Mouse (Mus musculus): ENCODE data around the gene Rapgef5. TPM values are rescaled to one million over a fixed set of nuclear protein-coding genes. Genes with fewer than 3 reads are reported as not detected.

Rapgef5 gene
- polyA plus RNA-seq, 1 experiment from 2014 or later = 12.4 TPM

DNA sequence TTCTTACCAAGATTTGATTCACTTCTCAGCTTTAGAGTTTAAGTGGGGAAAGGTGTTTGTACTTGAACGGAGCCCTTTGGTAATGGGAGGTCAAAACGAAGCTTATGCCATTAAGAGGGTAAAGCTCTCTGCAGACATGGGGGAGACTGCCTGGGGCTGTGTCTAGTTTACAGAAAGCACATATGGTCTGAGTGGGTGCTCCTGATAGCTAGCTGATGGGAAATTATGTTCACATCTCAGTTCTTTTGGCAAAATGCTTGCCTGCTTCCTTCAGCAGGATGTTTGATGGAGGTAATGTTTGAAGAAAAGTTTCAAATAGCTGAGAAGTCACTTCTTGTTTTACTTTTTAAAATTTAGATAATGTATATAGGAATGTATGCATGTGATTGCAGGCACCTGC is 53.4 kb downstream of the Rapgef5 start:
- Histone ChIP-seq H3K9me3 (ENCODE audit: control insufficient read depth, low read length) (no peaks in the 10 kb centered on the region), H3K27ac (replicated peaks; ENCODE audit: low read depth, low read length) (no peak overlapping the region)
- WGBS = 40% methylated on average over 2 of the region's 2 CpGs

DNA sequence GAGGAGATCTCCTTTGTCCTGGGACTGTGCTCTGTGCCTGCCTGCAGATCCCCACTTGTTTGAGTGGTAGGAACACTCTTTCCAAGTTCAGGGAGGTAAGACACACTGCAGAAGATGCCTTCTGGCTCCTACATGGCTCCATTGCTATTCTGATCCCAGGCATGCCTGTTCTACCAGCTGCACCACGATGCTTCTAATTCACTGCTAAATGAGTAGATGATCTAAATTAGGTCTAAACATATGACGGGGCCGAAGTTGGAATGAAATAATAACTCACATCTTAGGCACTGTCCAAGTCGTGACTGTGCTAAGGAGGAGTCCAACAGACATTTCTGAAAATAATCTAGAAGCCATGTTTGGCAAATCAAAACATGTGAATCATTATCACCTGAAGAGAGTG is 68.0 kb downstream of the Rapgef5 start:
- Histone ChIP-seq H3K4me2 (ENCODE audit: low read depth, low read length) (no peak overlapping the region), H3K4me1 (ENCODE audit: control insufficient read depth, insufficient read depth, low read length) (no peaks in the 10 kb centered on the region), H3K9me3 (ENCODE audit: control insufficient read depth, low read length) (no peaks in the 10 kb centered on the region), H3K36me3 (ENCODE audit: control insufficient read depth, insufficient read depth, low read length) (no peaks in the 10 kb centered on the region), H3K4me3 (ENCODE audit: low read depth, low read length) (no peak overlapping the region), H3K27ac (replicated peaks; ENCODE audit: low read depth, low read length) (no peak overlapping the region), H3K9ac (ENCODE audit: low read depth, low read length) (no peak overlapping the region), H3K27me3 (replicated peaks; ENCODE audit: control insufficient read depth, insufficient read depth, low read length) (no peaks in the 10 kb centered on the region)
- ATAC-seq (ENCODE audit: low read depth) (no peak), DNase-seq (ENCODE audit: low spot score) (no peak)
- 84% methylated on average over 4 of the region's 4 CpGs for WGBS

More for the DNA sequence above, 53.4 kb downstream of the Rapgef5 start:
- Histone ChIP-seq H3K4me1 (ENCODE audit: control insufficient read depth, insufficient read depth, low read length) (no peaks in the 10 kb centered on the region; the same call in 1 of the 2 replicates), H3K27me3 (replicated peaks; ENCODE audit: control insufficient read depth, insufficient read depth, low read length) (no peaks in the 10 kb centered on the region), H3K36me3 (ENCODE audit: control insufficient read depth, insufficient read depth, low read length) (no peaks in the 10 kb centered on the region), H3K9ac (ENCODE audit: low read depth, low read length) (no peak overlapping the region), H3K4me3 (ENCODE audit: low read depth, low read length) (no peak overlapping the region), H3K4me2 (ENCODE audit: low read depth, low read length) (no peak overlapping the region)
- DNase-seq (ENCODE audit: low spot score) = no peak
- no peak for ATAC-seq (ENCODE audit: low read depth)

DNA sequence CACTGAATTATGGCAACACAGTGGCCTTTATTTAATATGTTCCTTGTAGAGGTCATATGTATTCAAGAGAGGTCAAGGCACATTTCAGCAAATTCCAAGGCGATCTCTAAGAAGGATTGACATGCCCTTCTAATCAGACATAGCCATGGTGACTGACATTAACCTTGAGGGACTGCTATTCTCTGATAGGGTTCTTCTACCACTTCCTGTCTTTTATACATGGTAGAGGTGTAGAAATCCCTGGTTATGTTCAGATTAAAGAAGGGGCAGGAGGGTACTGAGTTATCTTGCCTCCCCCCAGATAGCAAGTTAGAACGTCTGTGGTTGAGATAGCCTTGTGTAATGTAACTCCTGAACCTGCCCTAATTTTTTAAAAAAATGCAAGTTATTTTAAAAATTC is 69.1 kb downstream of the Rapgef5 start:
- no peak overlapping the region for H3K27ac ChIP-seq (replicated peaks; ENCODE audit: low read depth, low read length)
- no peaks in the 10 kb centered on the region for H3K9me3 ChIP-seq (ENCODE audit: control insufficient read depth, low read length)
- no peak overlapping the region for H3K4me2 ChIP-seq (ENCODE audit: low read depth, low read length)
- no peaks in the 10 kb centered on the region for H3K27me3 ChIP-seq (replicated peaks; ENCODE audit: control insufficient read depth, insufficient read depth, low read length)
- H3K4me3 ChIP-seq (ENCODE audit: low read depth, low read length) = no peak overlapping the region
- no peaks in the 10 kb centered on the region for H3K36me3 ChIP-seq (ENCODE audit: control insufficient read depth, insufficient read depth, low read length)
- DNase-seq (ENCODE audit: low spot score) (no peak), ATAC-seq (ENCODE audit: low read depth) (no peak)
- 76% methylated on average over 2 of the region's 2 CpGs for WGBS
- no peak overlapping the region for H3K9ac ChIP-seq (ENCODE audit: low read depth, low read length)
- no peaks in the 10 kb centered on the region for H3K4me1 ChIP-seq (ENCODE audit: control insufficient read depth, insufficient read depth, low read length)

DNA sequence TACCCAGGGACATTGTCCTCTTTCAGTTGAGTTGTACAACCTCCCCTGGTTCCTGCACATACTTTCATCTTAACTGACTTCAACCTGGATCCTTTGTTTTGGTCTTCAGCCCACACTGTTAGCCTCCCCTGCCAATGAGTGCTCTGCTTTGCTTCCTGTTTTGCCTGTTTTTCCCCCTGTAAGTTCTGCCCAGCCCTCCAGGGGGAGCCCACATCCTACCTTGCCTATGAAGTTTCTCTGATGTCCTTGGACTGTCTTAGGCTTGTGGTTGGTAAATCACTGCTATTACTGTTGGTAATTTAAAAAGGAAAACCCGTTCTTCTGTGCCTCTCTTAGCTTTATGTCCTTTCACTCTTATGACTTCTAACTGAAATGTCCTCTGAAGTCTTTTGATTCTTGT is 69.8 kb downstream of the Rapgef5 start:
- Histone ChIP-seq H3K4me3 (ENCODE audit: low read depth, low read length) (no peak overlapping the region), H3K4me2 (ENCODE audit: low read depth, low read length) (no peak overlapping the region), H3K9ac (ENCODE audit: low read depth, low read length) (no peak overlapping the region), H3K36me3 (ENCODE audit: control insufficient read depth, insufficient read depth, low read length) (no peaks in the 10 kb centered on the region), H3K27ac (replicated peaks; ENCODE audit: low read depth, low read length) (no peak overlapping the region), H3K9me3 (ENCODE audit: control insufficient read depth, low read length) (no peaks in the 10 kb centered on the region), H3K4me1 (ENCODE audit: control insufficient read depth, insufficient read depth, low read length) (no peaks in the 10 kb centered on the region), H3K27me3 (replicated peaks; ENCODE audit: control insufficient read depth, insufficient read depth, low read length) (no peaks in the 10 kb centered on the region)
- ATAC-seq (ENCODE audit: low read depth) (peak; percentile 79; the same call in 1 of the 2 replicates), DNase-seq (ENCODE audit: low spot score) (peak; percentile 54)
- 26% methylated on average over 1 of the region's 1 CpGs for WGBS

DNA sequence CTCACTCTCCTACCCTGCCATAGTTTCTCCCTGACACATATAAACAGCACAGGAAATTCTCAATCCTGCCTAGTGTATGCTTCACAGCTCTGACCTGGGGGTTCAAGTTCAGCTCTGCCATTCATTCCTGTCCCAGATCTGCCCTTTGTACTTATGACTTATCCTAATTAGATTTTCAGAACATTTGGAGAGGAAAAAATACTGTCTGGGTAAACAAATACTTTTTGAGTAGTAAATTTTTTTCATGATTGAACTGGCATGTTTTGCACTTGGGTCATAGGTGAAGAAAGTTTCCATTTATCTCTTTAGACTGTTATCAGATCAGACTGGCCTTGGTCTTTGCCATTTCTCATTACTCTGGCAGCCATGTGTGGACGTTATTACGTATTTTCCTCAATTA is 72.9 kb downstream of the Rapgef5 start:
- Histone ChIP-seq H3K4me2 (ENCODE audit: low read depth, low read length) (no peak overlapping the region), H3K36me3 (ENCODE audit: control insufficient read depth, insufficient read depth, low read length) (no peaks in the 10 kb centered on the region), H3K4me1 (ENCODE audit: control insufficient read depth, insufficient read depth, low read length) (no peaks in the 10 kb centered on the region), H3K27me3 (replicated peaks; ENCODE audit: control insufficient read depth, insufficient read depth, low read length) (no peaks in the 10 kb centered on the region), H3K9me3 (ENCODE audit: control insufficient read depth, low read length) (no peaks in the 10 kb centered on the region), H3K27ac (replicated peaks; ENCODE audit: low read depth, low read length) (no peak overlapping the region), H3K9ac (ENCODE audit: low read depth, low read length) (no peak overlapping the region), H3K4me3 (ENCODE audit: low read depth, low read length) (no peak overlapping the region)
- 77% methylated on average over 2 of the region's 2 CpGs for WGBS
- DNase-seq (ENCODE audit: low spot score) = no peak
- ATAC-seq (ENCODE audit: low read depth) = no peak

DNA sequence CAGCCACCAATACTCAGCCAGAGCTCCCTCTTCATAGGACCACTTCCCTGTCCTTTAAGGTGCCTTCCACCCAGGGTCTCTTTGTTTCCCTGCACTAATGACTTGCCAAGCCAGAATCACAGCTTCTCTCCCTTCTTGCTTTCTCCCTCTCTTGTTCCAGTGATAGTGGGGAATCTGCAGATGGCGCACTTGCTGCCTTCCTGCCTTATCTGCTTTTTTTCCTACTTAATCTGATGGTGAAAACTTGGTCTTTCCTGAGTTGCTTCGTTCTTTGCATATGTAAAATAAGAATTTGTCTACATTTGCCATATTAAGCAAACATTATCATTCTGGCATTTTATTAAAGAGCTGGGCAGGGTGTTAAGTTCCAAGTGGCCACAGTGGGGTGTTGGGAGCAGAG is 75.7 kb downstream of the Rapgef5 start:
- WGBS = 22% methylated on average over 2 of the region's 2 CpGs
- no peak overlapping the region for H3K9ac ChIP-seq (ENCODE audit: low read depth, low read length)
- no peak overlapping the region for H3K27ac ChIP-seq (replicated peaks; ENCODE audit: low read depth, low read length)
- no peaks in the 10 kb centered on the region for H3K36me3 ChIP-seq (ENCODE audit: control insufficient read depth, insufficient read depth, low read length)
- no peak overlapping the region for H3K4me2 ChIP-seq (ENCODE audit: low read depth, low read length)
- DNase-seq (ENCODE audit: low spot score) (no peak), ATAC-seq (ENCODE audit: low read depth) (no peak)
- no peaks in the 10 kb centered on the region for H3K9me3 ChIP-seq (ENCODE audit: control insufficient read depth, low read length)
- no peaks in the 10 kb centered on the region for H3K27me3 ChIP-seq (replicated peaks; ENCODE audit: control insufficient read depth, insufficient read depth, low read length)
- H3K4me1 ChIP-seq (ENCODE audit: control insufficient read depth, insufficient read depth, low read length) = no peaks in the 10 kb centered on the region
- no peak overlapping the region for H3K4me3 ChIP-seq (ENCODE audit: low read depth, low read length)

DNA sequence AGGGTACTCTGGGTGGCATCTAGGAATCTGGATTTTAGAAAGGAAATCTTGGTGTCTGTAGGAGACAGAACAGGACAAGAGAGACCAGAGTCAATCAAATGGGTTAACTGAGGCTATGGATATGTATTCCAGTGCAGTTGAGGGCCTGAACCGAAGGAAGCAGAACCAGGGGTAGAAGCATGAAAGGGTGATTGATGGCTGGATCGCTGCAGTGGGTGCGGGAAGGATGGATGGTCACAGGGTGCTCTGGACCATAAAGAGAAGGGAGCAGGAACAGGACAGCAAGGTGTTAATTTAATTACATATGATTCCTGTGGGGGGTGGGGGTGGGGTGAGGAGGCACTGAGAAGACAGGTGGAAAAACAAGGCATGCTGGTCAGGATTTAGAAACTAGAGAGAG is 76.3 kb downstream of the Rapgef5 start:
- WGBS = 71% methylated on average over 3 of the region's 3 CpGs
- H3K27me3 ChIP-seq (replicated peaks; ENCODE audit: control insufficient read depth, insufficient read depth, low read length) = no peaks in the 10 kb centered on the region
- H3K36me3 ChIP-seq (ENCODE audit: control insufficient read depth, insufficient read depth, low read length) = no peaks in the 10 kb centered on the region
- no peak for DNase-seq (ENCODE audit: low spot score)
- no peak overlapping the region for H3K27ac ChIP-seq (replicated peaks; ENCODE audit: low read depth, low read length)
- no peaks in the 10 kb centered on the region for H3K4me1 ChIP-seq (ENCODE audit: control insufficient read depth, insufficient read depth, low read length)
- no peak overlapping the region for H3K4me3 ChIP-seq (ENCODE audit: low read depth, low read length)
- H3K9ac ChIP-seq (ENCODE audit: low read depth, low read length) = no peak overlapping the region
- ATAC-seq (ENCODE audit: low read depth) = no peak
- no peaks in the 10 kb centered on the region for H3K9me3 ChIP-seq (ENCODE audit: control insufficient read depth, low read length)
- no peak overlapping the region for H3K4me2 ChIP-seq (ENCODE audit: low read depth, low read length)

DNA sequence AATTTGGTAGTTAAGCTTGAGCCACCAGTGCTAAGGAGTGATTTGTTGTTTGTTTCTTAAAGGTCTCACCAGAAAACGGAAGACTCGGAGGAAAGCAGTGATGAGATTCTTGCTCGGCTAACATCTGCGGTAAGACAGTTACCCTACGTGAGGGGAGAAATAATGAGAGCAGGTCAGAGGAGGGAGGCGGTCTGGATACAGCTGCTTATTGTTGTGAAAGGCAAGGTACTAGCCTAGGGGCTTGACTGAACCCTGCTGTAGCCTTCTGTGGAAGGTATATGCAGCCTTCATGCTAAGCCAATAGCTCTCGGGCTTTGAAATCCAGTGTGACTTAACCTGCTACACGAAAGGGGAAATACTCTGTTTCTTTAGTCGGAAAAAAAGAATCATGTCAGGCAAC is 78.9 kb downstream of the Rapgef5 start:
- DNase-seq (ENCODE audit: low spot score) (no peak), ATAC-seq (ENCODE audit: low read depth) (no peak)
- H3K9ac ChIP-seq (ENCODE audit: low read depth, low read length) = no peak overlapping the region
- no peaks in the 10 kb centered on the region for H3K36me3 ChIP-seq (ENCODE audit: control insufficient read depth, insufficient read depth, low read length)
- H3K4me1 ChIP-seq (ENCODE audit: control insufficient read depth, insufficient read depth, low read length) = no peaks in the 10 kb centered on the region
- no peaks in the 10 kb centered on the region for H3K9me3 ChIP-seq (ENCODE audit: control insufficient read depth, low read length)
- no peaks in the 10 kb centered on the region for H3K27me3 ChIP-seq (replicated peaks; ENCODE audit: control insufficient read depth, insufficient read depth, low read length)
- no peak overlapping the region for H3K4me3 ChIP-seq (ENCODE audit: low read depth, low read length)
- WGBS = 65% methylated on average over 9 of the region's 9 CpGs
- no peak overlapping the region for H3K4me2 ChIP-seq (ENCODE audit: low read depth, low read length)
- no peak overlapping the region for H3K27ac ChIP-seq (replicated peaks; ENCODE audit: low read depth, low read length)

DNA sequence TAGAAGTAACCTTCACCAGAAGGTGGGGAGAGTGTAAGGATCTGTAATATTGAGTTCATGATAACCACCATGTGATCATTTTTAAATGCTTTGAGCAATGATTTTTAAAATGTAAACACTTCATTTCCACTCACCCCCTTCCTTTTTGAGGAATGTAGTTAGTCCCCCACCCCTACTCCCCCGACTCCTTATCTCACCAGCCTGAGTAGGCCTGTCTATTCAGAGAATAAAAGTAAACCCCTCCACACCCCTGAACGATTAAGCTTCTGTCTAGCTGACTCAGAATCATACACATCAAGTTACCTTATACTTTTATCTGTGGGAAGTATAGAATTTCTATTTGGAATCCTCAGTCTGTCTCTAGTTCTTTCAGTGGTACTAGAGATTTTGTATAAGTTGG is 81.9 kb downstream of the Rapgef5 start:
- H3K36me3 ChIP-seq (ENCODE audit: control insufficient read depth, insufficient read depth, low read length) = no peaks in the 10 kb centered on the region
- H3K9ac ChIP-seq (ENCODE audit: low read depth, low read length) = no peak overlapping the region
- WGBS = 45% methylated on average over 2 of the region's 2 CpGs
- H3K27ac ChIP-seq (replicated peaks; ENCODE audit: low read depth, low read length) = no peak overlapping the region
- no peak; the same call in 1 of the 2 replicates for ATAC-seq (ENCODE audit: low read depth)
- DNase-seq (ENCODE audit: low spot score) = no peak
- no peaks in the 10 kb centered on the region for H3K4me1 ChIP-seq (ENCODE audit: control insufficient read depth, insufficient read depth, low read length)
- H3K9me3 ChIP-seq (ENCODE audit: control insufficient read depth, low read length) = no peaks in the 10 kb centered on the region
- no peak overlapping the region for H3K4me2 ChIP-seq (ENCODE audit: low read depth, low read length)
- no peaks in the 10 kb centered on the region for H3K27me3 ChIP-seq (replicated peaks; ENCODE audit: control insufficient read depth, insufficient read depth, low read length)
- no peak overlapping the region for H3K4me3 ChIP-seq (ENCODE audit: low read depth, low read length)
